Mouse (Mus musculus) limb, embryonic 13.5 days (tissue): ENCODE measurements around the gene Dedd. TPM values are rescaled to one million over a fixed set of nuclear protein-coding genes. Genes with fewer than 3 reads are reported as not detected.
"Not testable (repeated sequence)": the region's sequence is repeated elsewhere in the genome, so short reads cannot be mapped to it uniquely, and the experiment has no call there.

Experiments
- ATAC-seq: fragments of 200-750 bp; cut with Nextera tagmentation; 2 replicates; pipeline ENCODE4 v1.8.0; 2017; ENCODE audit warnings: low read depth, moderate number of reproducible peaks, moderate TSS enrichment; ENCODE audit not compliant: low FRiP score
- H3K27ac ChIP-seq: fragments of 300-500 bp; sonication (generic); 2 replicates; pipeline ENCODE4 v1.5.1; 2015; ENCODE audit warnings: inconsistent platforms, mild to moderate bottlenecking, moderate library complexity
- H3K27me3 ChIP-seq: fragments of 300-500 bp; sonication (generic); 2 replicates; pipeline ENCODE4 v1.6.1; 2015; ENCODE audit warnings: mild to moderate bottlenecking, inconsistent platforms
- H3K36me3 ChIP-seq: fragments of 300-500 bp; sonication (generic); 2 replicates; pipeline ENCODE4 v1.6.1; 2015; ENCODE audit warnings: inconsistent platforms, mild to moderate bottlenecking, moderate library complexity
- H3K4me1 ChIP-seq: fragments of 300-500 bp; sonication (generic); 2 replicates; pipeline ENCODE4 v1.6.1; 2015; ENCODE audit warnings: inconsistent platforms
- H3K4me2 ChIP-seq: fragments of 300-500 bp; sonication (generic); replicated peaks from 2 replicates; pipeline ENCODE4 v1.6.1; 2015; ENCODE audit warnings: inconsistent platforms, mild to moderate bottlenecking, moderate library complexity
- H3K4me3 ChIP-seq: fragments of 300-500 bp; sonication (generic); 2 replicates; pipeline ENCODE4 v1.5.1; 2015; ENCODE audit warnings: moderate library complexity, mild to moderate bottlenecking, inconsistent platforms
- H3K9ac ChIP-seq: fragments of 300-500 bp; sonication (generic); 2 replicates; pipeline ENCODE4 v1.6.1; 2015; ENCODE audit warnings: mild to moderate bottlenecking, inconsistent platforms
- H3K9me3 ChIP-seq: fragments of 300-500 bp; sonication (generic); 2 replicates; pipeline ENCODE4 v1.6.1; 2016; ENCODE audit warnings: inconsistent platforms
- WGBS: fragments of 180-500 bp; shearing (Covaris S2); methylation state at CpG from one replicate; pipeline ENCODE4 v1.1.7; 2015; 5-methylcytosine and 5-hydroxymethylcytosine counted together
- polyA plus RNA-seq: library from polyadenylated mRNA; unstranded; fragments of >200 nt; fragmentation: Nextera tagmentation; extraction: Ambion mirVana; gene quantifications from 2 replicates; pipeline ENCODE4 v1.2.1, GENCODE M21; 2015

Gene Dedd
- polyA plus RNA-seq, 1 experiment from 2014 or later = 61.1 TPM

GRCm38 (mm10) chr1:171322012-171322411 lies 6.9 kb upstream of the Dedd start:
- Histone ChIP-seq H3K36me3 (no peaks in the 10 kb centered on the region), H3K4me3 (no peak overlapping the region), H3K4me2 (no peak overlapping the region), H3K9me3 (no peaks in the 10 kb centered on the region), H3K9ac (no peak overlapping the region), H3K27me3 (no peaks in the 10 kb centered on the region), H3K27ac (no peak overlapping the region), H3K4me1 (peaks cover under 1% of the 10 kb centered on the region)
- whole genome bisulfite sequencing = 77% methylated on average over 1 of the region's 1 CpGs
- ATAC-seq = peak; percentile 48; the same call in 1 of the 2 replicates

GRCm38 (mm10) chr1:171325571-171325970 lies 3.4 kb upstream of the Dedd start:
- Histone ChIP-seq H3K4me1 (peaks cover 19% of the 10 kb centered on the region), H3K36me3 (no peaks in the 10 kb centered on the region), H3K9me3 (no peaks in the 10 kb centered on the region), H3K27ac (no peak overlapping the region), H3K9ac (no peak overlapping the region), H3K4me2 (no peak overlapping the region), H3K27me3 (no peaks in the 10 kb centered on the region), H3K4me3 (no peak overlapping the region)
- no peak for ATAC-seq
- 72% methylated on average over 2 of the region's 2 CpGs for WGBS

- H3K27ac ChIP-seq, H3K4me2 ChIP-seq, H3K4me3 ChIP-seq, H3K9me3 ChIP-seq, H3K9ac ChIP-seq, H3K36me3 ChIP-seq, ATAC-seq, H3K27me3 ChIP-seq: not testable (repeated sequence)
- WGBS = 88% methylated on average over 4 of the region's 4 CpGs
- H3K4me1 ChIP-seq = peaks cover 29% of the 10 kb centered on the region
Measured at GRCm38 (mm10) chr1:171326588-171326987, 2.4 kb upstream of the Dedd start.

GRCm38 (mm10) chr1:171328244-171328643 lies 701 bp upstream of the Dedd start:
- Histone ChIP-seq H3K36me3 (peaks cover 8% of the 10 kb centered on the region), H3K27ac (peak overlapping the region; percentile 99)
- WGBS = 30% methylated on average over 9 of the region's 9 CpGs

GRCm38 (mm10) chr1:171329433-171330215 lies 679 bp downstream of the Dedd start:
- Histone ChIP-seq H3K27ac (peak overlapping the region; percentile 99), H3K36me3 (peaks cover 20% of the 10 kb centered on the region), H3K4me1 (peaks cover 45% of the 10 kb centered on the region), H3K9ac (peak overlapping the region; percentile 94), H3K4me3 (peak overlapping the region; percentile 79), H3K27me3 (no peaks in the 10 kb centered on the region), H3K9me3 (no peaks in the 10 kb centered on the region), H3K4me2 (peak overlapping the region; percentile 77)
- peak; percentile 92 for ATAC-seq
- WGBS = under 1% methylated on average over 34 of the region's 61 CpGs

More at GRCm38 (mm10) chr1:171328244-171328643, 701 bp upstream of the Dedd start:
- no peak for ATAC-seq
- peak overlapping the region; percentile 94 for H3K9ac ChIP-seq
- H3K9me3 ChIP-seq = no peaks in the 10 kb centered on the region
- no peaks in the 10 kb centered on the region for H3K27me3 ChIP-seq
- peaks cover 40% of the 10 kb centered on the region for H3K4me1 ChIP-seq
- H3K4me3 ChIP-seq = peak overlapping the region; percentile 79
- peak overlapping the region; percentile 77 for H3K4me2 ChIP-seq

- Histone ChIP-seq H3K9me3 (no peaks in the 10 kb centered on the region), H3K27me3 (no peaks in the 10 kb centered on the region), H3K4me1 (peaks cover 45% of the 10 kb centered on the region), H3K36me3 (peaks cover 21% of the 10 kb centered on the region), H3K9ac (peak overlapping the region; percentile 94), H3K4me2 (peak overlapping the region; percentile 77), H3K4me3 (peak overlapping the region; percentile 79), H3K27ac (peak overlapping the region; percentile 99)
- 0% methylated on average over 4 of the region's 4 CpGs for WGBS
- ATAC-seq = no peak
Measured at GRCm38 (mm10) chr1:171330216-171330560, 1.2 kb downstream of the Dedd start.

GRCm38 (mm10) chr1:171342262-171343207 lies 13.6 kb downstream of the Dedd start:
- Histone ChIP-seq H3K9me3 (peaks cover 7% of the 10 kb centered on the region), H3K4me3 (no peak overlapping the region), H3K27ac (no peak overlapping the region), H3K4me2 (no peak overlapping the region), H3K36me3 (peaks cover 60% of the 10 kb centered on the region), H3K27me3 (no peaks in the 10 kb centered on the region), H3K9ac (no peak overlapping the region), H3K4me1 (peaks cover 22% of the 10 kb centered on the region)
- WGBS = 94% methylated on average over 16 of the region's 16 CpGs
- no peak for ATAC-seq

- 73% methylated on average over 9 of the region's 9 CpGs for WGBS
- ATAC-seq = no peak
- Histone ChIP-seq H3K36me3 (peaks cover 51% of the 10 kb centered on the region), H3K4me1 (peaks cover 22% of the 10 kb centered on the region), H3K4me2 (peak overlapping the region; percentile 86), H3K27ac (no peak overlapping the region), H3K9me3 (peaks cover 7% of the 10 kb centered on the region), H3K27me3 (no peaks in the 10 kb centered on the region), H3K4me3 (no peak overlapping the region), H3K9ac (no peak overlapping the region)
Measured at GRCm38 (mm10) chr1:171343922-171344677, 15.2 kb downstream of the Dedd start.

GRCm38 (mm10) chr1:171344715-171345114 lies 15.8 kb downstream of the Dedd start:
- peaks cover 22% of the 10 kb centered on the region for H3K4me1 ChIP-seq
- peak overlapping the region; percentile 86 for H3K4me2 ChIP-seq
- no peak for ATAC-seq
- H3K4me3 ChIP-seq = peak overlapping the region; percentile 73
- H3K9ac ChIP-seq = peak overlapping the region; percentile 84
- H3K9me3 ChIP-seq = peaks cover 7% of the 10 kb centered on the region
- WGBS = 73% methylated on average over 9 of the region's 9 CpGs
- no peak overlapping the region for H3K27ac ChIP-seq
- no peaks in the 10 kb centered on the region for H3K27me3 ChIP-seq
- peaks cover 46% of the 10 kb centered on the region for H3K36me3 ChIP-seq

- WGBS = 1% methylated on average over 53 of the region's 53 CpGs
- peaks cover 7% of the 10 kb centered on the region for H3K9me3 ChIP-seq
- H3K9ac ChIP-seq = peak within 1 kb of the TSS; percentile 84
- peak within 1 kb of the TSS; percentile 74 for H3K27ac ChIP-seq
- no peaks in the 10 kb centered on the region for H3K27me3 ChIP-seq
- ATAC-seq = peak; percentile 95
- H3K4me2 ChIP-seq = peak within 1 kb of the TSS; percentile 86
- H3K4me1 ChIP-seq = peaks cover 22% of the 10 kb centered on the region
- peak within 1 kb of the TSS; percentile 73 for H3K4me3 ChIP-seq
- peaks cover 39% of the 10 kb centered on the region for H3K36me3 ChIP-seq
Measured at GRCm38 (mm10) chr1:171345225-171346094, 16.5 kb downstream of the Dedd start, which contains the start of the genes Nit1 and Pfdn2. Gene Nit1 (minus strand): TSS chr1:171345646. Gene Pfdn2 (plus strand): TSS chr1:171345670.

GRCm38 (mm10) chr1:171346095-171346450 lies 17.1 kb downstream of the Dedd start:
- H3K4me2 ChIP-seq = peak overlapping the region; percentile 86
- no peaks in the 10 kb centered on the region for H3K27me3 ChIP-seq
- ATAC-seq = no peak; the same call in 1 of the 2 replicates
- H3K4me3 ChIP-seq = peak overlapping the region; percentile 73
- H3K4me1 ChIP-seq = peaks cover 22% of the 10 kb centered on the region
- H3K9me3 ChIP-seq = peaks cover 7% of the 10 kb centered on the region
- peaks cover 33% of the 10 kb centered on the region for H3K36me3 ChIP-seq
- peak overlapping the region; percentile 28; the same call in 1 of the 2 replicates for H3K27ac ChIP-seq
- WGBS = 1% methylated on average over 14 of the region's 14 CpGs
- peak overlapping the region; percentile 84 for H3K9ac ChIP-seq
